Mouse (Mus musculus) neural tube, embryonic 14.5 days (tissue): ENCODE data around the gene Tbxa2r. TPM values are rescaled to one million over a fixed set of nuclear protein-coding genes. Genes with fewer than 3 reads are reported as not detected.
A peak's percentile ranks its signal among the peaks of the same experiment; 100 is the strongest.

ENCODE experiments used
- ATAC-seq: fragments of 200-750 bp; cut with Nextera tagmentation; 2 replicates; pipeline ENCODE4 v1.8.0; 2017; ENCODE audit warnings: low read depth, mild to moderate bottlenecking, moderate TSS enrichment, moderate library complexity
- H3K27ac ChIP-seq: fragments of 300-500 bp; sonication (generic); 2 replicates; pipeline ENCODE4 v1.5.1; 2014; ENCODE audit warnings: low read depth, mild to moderate bottlenecking, control low read depth, low read length, moderate library complexity, mixed read lengths
- H3K27me3 ChIP-seq: fragments of 300-500 bp; sonication (generic); 2 replicates; pipeline ENCODE4 v1.6.1; 2014; ENCODE audit warnings: low read length; ENCODE audit not compliant: control insufficient read depth, insufficient read depth
- H3K36me3 ChIP-seq: fragments of 300-500 bp; sonication (generic); 2 replicates; pipeline ENCODE4 v1.6.1; 2014; ENCODE audit warnings: low read length, mixed read lengths; ENCODE audit not compliant: control insufficient read depth, insufficient read depth
- H3K4me1 ChIP-seq: fragments of 300-500 bp; sonication (generic); 2 replicates; pipeline ENCODE4 v1.6.1; 2014; ENCODE audit warnings: low read length; ENCODE audit not compliant: control insufficient read depth, insufficient read depth
- H3K4me2 ChIP-seq: fragments of 300-500 bp; sonication (generic); 2 replicates; pipeline ENCODE4 v1.6.1; 2014; ENCODE audit warnings: mild to moderate bottlenecking, low read depth, low read length, control low read depth
- H3K4me3 ChIP-seq: fragments of 300-500 bp; sonication (generic); 2 replicates; pipeline ENCODE4 v1.5.1; 2014; ENCODE audit warnings: low read depth, low read length, control low read depth, mixed read lengths
- H3K9ac ChIP-seq: fragments of 300-500 bp; sonication (generic); replicated peaks from 2 replicates; pipeline ENCODE4 v1.6.1; 2014; ENCODE audit warnings: low read depth, mild to moderate bottlenecking, control low read depth, low read length, mixed read lengths
- H3K9me3 ChIP-seq: fragments of 300-500 bp; sonication (generic); 2 replicates; pipeline ENCODE4 v1.6.1; 2016; ENCODE audit warnings: low read length; ENCODE audit not compliant: control insufficient read depth
- WGBS: fragments of 180-500 bp; shearing (Covaris S2); extraction: QIAGEN DNeasy Blood & Tissue Kit; methylation state at CpG from one replicate; pipeline ENCODE4 v1.1.7; 2014; 5-methylcytosine and 5-hydroxymethylcytosine counted together
- polyA plus RNA-seq: library from polyadenylated mRNA; unstranded; fragments of >200 nt; fragmentation: Nextera tagmentation; extraction: Ambion mirVana; gene quantifications from 2 replicates; pipeline ENCODE4 v1.2.1, GENCODE M21; 2014

The Tbxa2r gene
- polyA plus RNA-seq, 1 experiment from 2014 or later = 1.9 TPM

DNA sequence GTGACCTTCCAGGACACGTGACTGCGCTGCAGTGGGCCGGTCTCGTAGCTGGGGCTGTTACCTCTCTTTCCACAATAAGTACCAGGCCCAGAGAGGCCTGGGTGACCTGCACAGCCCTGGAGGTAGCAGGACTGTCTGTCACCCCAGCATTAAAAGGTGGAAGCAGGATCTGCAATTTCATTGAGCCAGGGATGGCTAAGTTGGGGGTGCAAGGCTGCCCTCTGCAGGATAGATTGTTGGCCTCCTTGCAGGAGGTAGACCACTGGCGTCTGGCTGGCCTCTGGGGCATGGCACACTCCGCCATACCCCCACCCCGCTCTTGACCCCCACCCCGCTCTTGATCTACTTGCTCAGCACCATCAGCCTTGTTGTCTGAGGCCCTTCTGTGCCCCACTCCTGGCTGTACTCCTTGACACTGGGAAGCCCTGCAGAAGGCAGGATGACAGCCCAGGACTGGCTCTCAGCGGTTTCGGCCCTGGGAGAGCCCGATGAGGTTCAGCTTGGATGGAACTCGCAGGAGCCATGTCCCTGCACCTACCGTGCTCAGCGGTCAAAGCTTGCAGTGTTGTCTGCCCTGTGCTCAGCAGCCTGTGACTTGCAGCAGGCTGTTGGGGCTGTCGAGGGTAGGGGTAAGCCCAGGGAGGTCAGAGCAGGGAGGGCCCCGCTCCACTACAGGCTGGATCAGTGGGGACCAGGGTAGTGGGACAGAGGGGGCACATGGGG, 12.0 kb upstream of the Tbxa2r start:
- Histone ChIP-seq H3K4me1 (peaks cover 12% of the 10 kb centered on the region), H3K9ac (no peak overlapping the region), H3K9me3 (no peaks in the 10 kb centered on the region), H3K27ac (no peak overlapping the region), H3K27me3 (0 out of 2 replicates have a peak, but pooled peaks cover 2% of the 10 kb centered on the region), H3K4me3 (no peak overlapping the region), H3K36me3 (peaks cover 55% of the 10 kb centered on the region), H3K4me2 (0 out of 2 replicates have a peak overlapping the region, but pooled peaks have one; percentile 18)
- WGBS = 49% methylated on average over 16 of the region's 16 CpGs
- ATAC-seq = no peak

DNA sequence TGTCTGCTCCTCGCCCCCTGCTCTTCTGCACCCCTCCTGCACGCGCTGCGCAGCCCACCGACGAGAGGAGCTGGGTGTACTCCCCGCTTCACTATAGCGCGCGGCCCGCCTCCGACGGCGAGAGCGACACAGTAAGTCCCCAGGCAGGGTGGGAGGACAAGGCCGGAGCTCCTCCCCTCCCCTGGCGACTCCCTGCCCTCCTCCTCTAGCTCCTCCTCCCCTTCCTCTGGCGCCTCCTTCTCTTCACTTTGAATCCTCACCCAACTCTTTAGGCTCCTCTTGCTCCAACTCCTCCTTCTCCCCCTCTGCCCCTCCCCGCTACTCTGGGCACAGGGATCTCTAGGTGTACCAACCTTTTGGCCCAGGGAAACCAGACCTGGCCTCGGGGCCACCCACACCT, 11.3 kb upstream of the Tbxa2r start:
- Histone ChIP-seq H3K27ac (no peak overlapping the region), H3K9me3 (no peaks in the 10 kb centered on the region), H3K4me3 (no peak overlapping the region), H3K36me3 (peaks cover 48% of the 10 kb centered on the region), H3K4me2 (0 out of 2 replicates have a peak overlapping the region, but pooled peaks have one; percentile 18), H3K9ac (no peak overlapping the region), H3K4me1 (peaks cover 19% of the 10 kb centered on the region), H3K27me3 (0 out of 2 replicates have a peak, but pooled peaks cover 2% of the 10 kb centered on the region)
- WGBS = 23% methylated on average over 13 of the region's 20 CpGs
- no peak for ATAC-seq

DNA sequence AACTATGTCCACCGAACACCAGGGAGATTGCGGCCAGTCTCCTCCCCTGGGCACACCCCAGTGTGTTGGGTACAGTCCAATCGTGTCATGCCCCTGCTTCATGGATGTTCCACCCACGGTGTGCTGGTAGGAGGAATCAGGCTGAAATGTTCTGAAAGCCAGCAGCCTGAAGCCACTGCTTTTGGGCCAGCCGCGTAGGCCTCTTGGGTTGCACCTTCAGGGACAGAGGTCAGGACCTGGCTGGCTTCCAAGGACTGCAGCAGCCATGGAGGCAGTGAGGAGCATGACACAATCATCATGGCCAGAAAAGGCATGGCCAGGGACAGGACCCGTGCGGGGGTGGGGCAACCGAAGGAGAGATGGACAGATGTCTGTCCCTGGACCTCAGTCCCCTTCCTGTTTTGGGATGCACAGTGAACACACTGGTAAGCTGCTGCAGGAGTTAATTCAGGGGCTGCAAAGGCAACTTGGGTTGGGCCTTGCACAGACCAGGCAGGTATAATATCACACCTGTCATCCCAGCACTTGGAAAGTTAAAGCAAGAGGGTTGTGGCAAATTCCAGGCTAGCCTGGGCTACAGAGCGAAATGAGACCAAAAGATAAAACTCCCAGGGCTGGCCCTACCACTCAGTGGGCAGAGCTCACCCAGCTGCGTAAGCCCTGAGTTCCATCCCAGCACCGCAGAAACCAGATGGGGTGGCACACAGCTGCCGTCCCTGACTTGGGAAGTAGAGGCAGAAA, 9.8 kb upstream of the Tbxa2r start:
- Histone ChIP-seq H3K9ac (no peak overlapping the region), H3K27me3 (0 out of 2 replicates have a peak, but pooled peaks cover 2% of the 10 kb centered on the region), H3K27ac (no peak overlapping the region), H3K4me1 (peaks cover 19% of the 10 kb centered on the region), H3K36me3 (peaks cover 44% of the 10 kb centered on the region), H3K4me3 (no peak overlapping the region), H3K9me3 (no peaks in the 10 kb centered on the region), H3K4me2 (no peak overlapping the region)
- ATAC-seq = no peak
- 90% methylated on average over 13 of the region's 13 CpGs for WGBS

DNA sequence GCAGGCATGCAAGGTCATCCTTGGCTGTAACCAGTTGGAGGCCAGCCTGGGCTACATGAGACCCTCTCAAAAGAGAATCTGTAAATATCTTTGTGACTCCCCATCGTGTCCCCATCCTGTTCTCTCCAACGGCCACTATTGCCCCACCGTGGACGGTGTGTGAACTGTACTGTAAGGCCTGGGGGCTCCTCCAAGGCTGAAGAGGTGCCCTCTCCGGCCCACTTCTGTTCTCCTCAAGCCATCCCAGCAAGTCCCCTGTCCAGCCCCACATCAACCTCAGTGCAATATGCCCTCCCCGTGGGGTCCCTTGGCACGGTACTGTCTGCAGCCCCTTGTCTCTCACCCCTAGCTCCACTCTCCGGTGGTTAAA, 9.2 kb upstream of the Tbxa2r start:
- no peak overlapping the region for H3K27ac ChIP-seq
- H3K4me1 ChIP-seq = peaks cover 19% of the 10 kb centered on the region
- peaks cover 44% of the 10 kb centered on the region for H3K36me3 ChIP-seq
- peak overlapping the region; percentile 80 for H3K4me2 ChIP-seq
- H3K4me3 ChIP-seq = peak overlapping the region; percentile 84; the same call in 1 of the 2 replicates
- ATAC-seq = no peak
- 0 out of 2 replicates have a peak, but pooled peaks cover 2% of the 10 kb centered on the region for H3K27me3 ChIP-seq
- H3K9me3 ChIP-seq = no peaks in the 10 kb centered on the region
- WGBS = 32% methylated on average over 8 of the region's 8 CpGs
- H3K9ac ChIP-seq = peak overlapping the region; percentile 48

DNA sequence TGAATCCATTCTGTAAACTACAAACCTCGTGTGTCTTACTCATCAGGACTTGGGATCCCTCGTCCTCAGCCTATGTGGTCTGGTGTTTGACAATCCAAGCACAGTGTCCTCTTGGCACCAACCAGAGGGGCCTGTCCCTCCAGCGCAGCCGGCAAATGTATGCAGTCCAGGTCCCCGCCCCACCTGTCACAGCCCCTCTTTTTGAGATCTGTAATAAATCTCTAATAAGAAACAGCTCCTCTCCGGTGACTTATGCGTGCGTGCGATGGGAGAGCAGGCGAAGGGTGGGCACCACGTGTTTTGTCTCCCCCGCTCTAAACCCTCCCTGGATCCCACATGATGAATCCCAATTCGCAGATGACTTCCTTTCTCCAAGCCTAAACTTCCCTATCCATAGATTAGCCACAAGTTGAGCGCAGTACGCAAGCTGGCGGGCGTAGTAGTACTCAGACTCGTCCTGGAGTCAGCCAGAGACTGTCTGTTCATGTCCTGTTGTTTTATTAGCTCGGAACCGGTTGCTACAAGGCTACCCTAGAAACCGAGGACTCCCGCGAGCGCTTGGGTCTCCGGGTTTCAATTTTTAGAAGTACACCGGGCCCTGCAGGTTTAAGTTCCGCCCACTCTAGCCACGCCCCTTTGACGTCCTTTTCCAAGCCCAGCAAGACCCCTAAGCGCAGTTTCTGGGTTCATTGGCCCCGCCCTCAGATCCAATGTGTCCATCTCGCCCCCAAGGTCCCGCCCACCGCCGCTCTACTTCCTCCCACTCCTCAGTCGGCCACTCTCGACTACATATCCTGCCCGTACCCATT, 8.6 kb upstream of the Tbxa2r start:
- Histone ChIP-seq H3K27me3 (0 out of 2 replicates have a peak, but pooled peaks cover 2% of the 10 kb centered on the region), H3K36me3 (peaks cover 45% of the 10 kb centered on the region), H3K9ac (peak overlapping the region; percentile 48), H3K9me3 (no peaks in the 10 kb centered on the region), H3K4me3 (peak overlapping the region; percentile 84), H3K4me2 (peak overlapping the region; percentile 80), H3K4me1 (peaks cover 19% of the 10 kb centered on the region), H3K27ac (peak overlapping the region; percentile 92)
- ATAC-seq = peak; percentile 44
- WGBS = under 1% methylated on average over 38 of the region's 38 CpGs

DNA sequence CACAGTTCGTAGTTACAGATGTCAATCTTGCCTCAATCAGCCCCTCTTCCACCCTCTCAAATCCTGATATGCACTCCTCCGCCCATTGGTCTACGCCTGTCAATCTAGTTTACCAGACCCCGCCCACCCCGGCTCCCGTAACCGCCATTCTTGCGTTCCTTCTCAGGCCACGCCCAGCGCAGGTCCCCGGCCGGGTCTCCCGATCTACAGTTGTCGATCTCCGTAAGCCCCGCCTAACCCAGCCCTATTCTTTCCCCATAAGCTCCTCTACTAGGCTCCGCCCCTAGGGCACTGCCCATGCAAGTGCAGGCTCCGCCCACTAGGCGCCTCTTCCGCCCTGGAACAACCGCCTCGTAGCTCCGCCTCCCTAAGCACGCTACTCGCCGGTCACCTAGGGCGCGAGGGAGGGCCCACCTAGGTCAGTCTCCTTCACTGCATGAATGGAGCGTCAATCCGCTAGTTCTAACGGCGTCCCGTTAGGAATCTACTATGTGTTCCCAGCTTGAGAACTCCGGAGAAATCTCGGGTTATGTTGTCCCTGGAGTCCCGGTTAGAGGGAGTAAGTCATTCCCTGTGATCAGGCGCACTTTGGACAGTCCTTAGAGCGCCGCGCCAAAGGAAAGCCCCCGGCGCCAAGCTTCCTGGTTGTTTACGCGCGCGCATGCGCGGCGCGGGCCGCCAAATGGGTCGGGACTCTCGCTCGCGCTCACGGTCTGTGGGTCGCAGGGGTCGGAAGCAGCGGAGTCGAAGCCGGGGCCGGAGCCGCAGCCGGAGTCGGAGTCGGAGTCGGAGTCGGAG, 7.8 kb upstream of the Tbxa2r start, which contains the start of gene Cactin:
Gene Cactin, plus strand, starts transcription at position 554 of the 798 bp plus-strand sequence.
- Histone ChIP-seq H3K4me1 (peaks cover 19% of the 10 kb centered on the region), H3K36me3 (peaks cover 47% of the 10 kb centered on the region), H3K9ac (peak within 1 kb of the TSS; percentile 76), H3K27ac (peak within 1 kb of the TSS; percentile 92), H3K4me3 (peak within 1 kb of the TSS; percentile 84), H3K27me3 (0 out of 2 replicates have a peak, but pooled peaks cover 2% of the 10 kb centered on the region), H3K4me2 (peak within 1 kb of the TSS; percentile 80), H3K9me3 (no peaks in the 10 kb centered on the region)
- ATAC-seq = peak; percentile 92
- WGBS = under 1% methylated on average over 68 of the region's 68 CpGs

DNA sequence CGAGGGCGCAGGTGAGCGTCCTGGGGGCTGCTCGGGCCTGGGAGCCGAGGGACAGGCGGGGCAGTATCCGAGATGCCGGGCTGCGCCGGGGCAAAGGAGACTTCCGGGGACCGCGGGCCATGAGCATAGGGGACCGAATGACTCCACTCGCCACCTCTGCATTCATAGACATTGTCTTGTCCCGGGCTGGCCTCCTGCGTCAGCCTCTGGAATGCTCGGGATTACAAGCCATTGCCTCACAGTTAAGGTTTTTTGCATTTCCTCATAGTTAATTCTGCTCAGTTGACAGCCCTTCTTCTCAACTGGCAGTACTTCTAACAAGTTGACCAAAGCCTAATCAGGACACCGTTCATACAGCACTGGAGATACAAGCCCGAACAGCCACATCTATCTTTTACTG, 7.1 kb upstream of the Tbxa2r start:
- peak overlapping the region; percentile 92 for H3K27ac ChIP-seq
- H3K4me3 ChIP-seq = peak overlapping the region; percentile 84
- H3K4me2 ChIP-seq = peak overlapping the region; percentile 80
- peak overlapping the region; percentile 76 for H3K9ac ChIP-seq
- ATAC-seq = peak; percentile 2
- H3K36me3 ChIP-seq = peaks cover 49% of the 10 kb centered on the region
- H3K4me1 ChIP-seq = peaks cover 19% of the 10 kb centered on the region
- no peaks in the 10 kb centered on the region for H3K9me3 ChIP-seq
- H3K27me3 ChIP-seq = 0 out of 2 replicates have a peak, but pooled peaks cover 2% of the 10 kb centered on the region
- WGBS = 3% methylated on average over 17 of the region's 20 CpGs

DNA sequence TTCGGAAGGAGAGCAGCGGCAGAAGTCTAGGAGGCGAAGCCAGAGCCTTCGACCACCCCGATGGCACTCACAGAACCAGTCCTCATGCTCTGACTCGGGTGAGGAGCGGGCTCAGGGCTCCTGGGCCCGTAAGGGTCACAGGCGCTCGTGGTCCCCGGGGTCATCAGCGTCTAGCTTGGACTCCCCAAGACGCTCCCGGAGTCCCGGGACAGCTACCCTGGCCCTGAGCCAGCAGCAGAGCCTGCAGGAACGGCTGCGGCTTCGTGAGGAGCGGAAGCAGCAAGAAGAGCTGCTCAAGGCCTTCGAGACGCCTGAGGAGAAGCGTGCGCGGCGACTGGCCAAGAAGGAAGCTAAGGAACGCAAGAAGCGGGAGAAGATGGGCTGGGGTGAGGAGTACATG, 6.1 kb upstream of the Tbxa2r start:
- 98% methylated on average over 27 of the region's 27 CpGs for WGBS
- no peak overlapping the region for H3K9ac ChIP-seq
- H3K36me3 ChIP-seq = peaks cover 56% of the 10 kb centered on the region

More for the DNA sequence above, 6.1 kb upstream of the Tbxa2r start:
- H3K4me1 ChIP-seq = peaks cover 19% of the 10 kb centered on the region
- H3K9me3 ChIP-seq = no peaks in the 10 kb centered on the region
- no peak overlapping the region for H3K4me3 ChIP-seq
- no peak overlapping the region for H3K4me2 ChIP-seq
- no peak for ATAC-seq
- H3K27ac ChIP-seq = no peak overlapping the region
- H3K27me3 ChIP-seq = 0 out of 2 replicates have a peak, but pooled peaks cover 2% of the 10 kb centered on the region
